Mouse (Mus musculus) heart, postnatal 36 days (tissue): ENCODE results near the gene Pan3. TPM values are rescaled to one million over a fixed set of nuclear protein-coding genes. Genes with fewer than 3 reads are reported as not detected.
A peak's percentile ranks its signal among the peaks of the same experiment; 100 is the strongest.

Experiments used
- DNase-seq, 2 experiments: peaks; one replicate each; pipeline ENCODE4 v3.0.0; 2021 to 2022
- intact Hi-C: fragments of 180-260 bp; cut with DNase I; formaldehyde crosslinking; loops from one replicate; pipeline ENCODE4 v1.15.1; 2025
- total RNA-seq, 2 experiments: library from RNA; stranded (reverse); gene quantifications; 2 replicates each; pipeline ENCODE4 v1.2.3; 2021

Gene Pan3
- 10 to 100 TPM; 26.8 to 36.1 TPM for total RNA-seq

DNA sequence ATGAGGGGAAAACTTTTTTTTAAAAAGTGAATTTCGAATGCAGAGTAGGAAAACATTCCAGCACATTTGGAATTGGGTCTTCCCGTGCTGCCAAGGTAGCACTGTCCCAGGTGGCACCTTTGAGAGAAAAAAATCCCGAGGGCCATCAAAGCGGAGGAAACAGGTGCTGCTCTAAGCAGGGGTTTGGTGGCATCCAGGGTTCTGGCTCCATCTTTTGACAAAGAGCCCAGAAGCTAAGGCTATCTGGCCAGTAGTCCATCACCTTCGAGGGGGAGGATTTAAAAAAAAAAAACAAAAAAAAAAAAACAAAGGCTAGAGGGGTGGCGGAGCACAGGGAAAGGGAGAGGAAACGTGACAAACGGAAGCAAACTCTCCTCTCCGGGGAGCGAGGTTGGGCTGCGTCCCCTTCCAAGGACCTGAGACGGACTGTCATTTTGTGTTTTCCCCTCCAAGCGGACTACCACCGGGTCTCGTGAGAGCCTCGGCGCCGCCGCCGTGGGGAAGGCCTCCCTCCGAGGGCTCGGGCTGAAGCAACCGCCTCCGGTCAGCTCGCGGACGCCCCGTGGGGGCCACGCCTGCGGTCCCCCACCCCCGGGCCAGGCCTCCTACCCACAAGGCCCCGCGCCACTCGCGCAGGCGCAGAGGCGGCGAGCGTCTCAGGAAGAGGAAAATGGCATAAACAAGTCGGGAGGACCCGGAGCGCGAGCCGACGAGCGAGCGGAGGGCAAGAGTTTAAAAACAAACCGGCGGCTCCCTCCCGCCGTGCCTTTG is at the start of gene Pan3:
TSS of gene Pan3 (plus strand) at position 627 of the 771 bp plus-strand sequence.
- peak; percentile 96 to 98 for DNase-seq
- intact Hi-C loops: loop anchor here (5.0 kb wide), 2 partner anchors 103 to 433 kb away; partner anchors contain the start of gene Pomp

DNA sequence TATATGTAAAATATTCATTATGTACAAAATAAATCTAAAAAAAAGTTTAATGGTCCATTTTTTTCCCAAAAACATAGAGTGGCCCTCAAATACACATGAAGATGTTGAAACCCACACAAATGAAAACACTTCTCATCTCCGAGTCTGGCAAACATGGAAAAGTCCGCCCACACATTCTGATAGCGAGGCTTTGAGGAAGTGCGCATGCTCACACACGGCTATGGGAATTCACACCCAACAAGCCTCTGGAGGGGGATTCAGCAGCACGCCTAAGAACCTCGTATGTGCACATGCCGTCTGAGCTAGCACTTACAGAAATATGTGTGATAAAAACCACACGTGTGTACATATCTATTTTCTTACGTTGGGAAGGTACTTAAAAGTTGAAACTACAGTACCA is 48.6 kb upstream of the Pan3 start:
- intact Hi-C loops: no loop called here
- no peak for DNase-seq

DNA sequence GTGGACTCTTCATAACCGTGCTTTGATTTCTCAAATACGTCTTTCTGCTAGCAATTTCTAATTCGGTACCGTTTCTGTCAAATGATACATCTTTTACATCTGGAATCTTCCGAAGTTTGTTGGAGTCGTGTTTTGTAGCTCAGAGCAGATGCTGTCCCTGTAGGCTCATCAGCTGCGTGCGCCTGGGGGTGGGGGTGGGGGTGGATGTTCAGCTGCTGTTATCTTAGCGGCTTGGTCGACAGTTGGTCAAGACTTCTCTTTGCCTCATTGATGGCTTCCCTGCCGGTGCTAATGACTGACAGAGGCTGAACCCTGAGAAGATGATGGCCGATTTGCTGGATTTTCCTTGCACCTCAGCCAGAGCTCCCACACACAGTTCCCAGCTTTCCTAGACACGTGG is 43.1 kb upstream of the Pan3 start:
- intact Hi-C loops: no loop called here
- no peak for DNase-seq

DNA sequence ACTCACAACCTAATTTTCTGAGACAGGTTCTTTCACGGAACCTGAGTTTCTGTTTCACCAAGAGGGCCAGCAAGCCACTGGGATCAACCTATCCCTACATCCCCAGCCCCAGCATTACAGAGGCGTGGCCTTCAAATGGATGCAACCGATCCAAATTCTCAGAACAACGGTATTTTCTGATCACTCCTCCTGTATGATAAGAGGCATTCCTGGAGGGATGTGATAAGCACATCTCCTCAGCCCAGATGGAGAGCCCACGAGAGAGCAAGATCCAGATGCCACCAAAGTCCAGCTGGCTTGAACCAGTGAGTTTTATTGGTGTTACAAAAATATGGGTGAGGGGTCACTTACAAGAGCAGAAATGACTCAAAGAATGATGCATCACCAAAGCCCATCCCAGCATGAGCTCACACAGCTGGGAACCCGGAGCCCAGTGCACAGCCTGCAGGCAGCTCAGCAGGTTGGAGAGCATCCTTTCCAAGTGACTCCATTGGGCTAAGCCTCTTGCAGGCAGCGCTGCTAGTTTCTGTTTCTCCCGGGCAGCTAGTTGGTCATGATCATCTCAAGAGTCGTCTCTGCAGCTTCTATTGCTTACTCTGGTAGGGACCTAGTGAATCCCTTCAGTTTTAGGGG is 41.5 kb upstream of the Pan3 start:
- DNase-seq: no peak
- intact Hi-C loops: no loop called here

DNA sequence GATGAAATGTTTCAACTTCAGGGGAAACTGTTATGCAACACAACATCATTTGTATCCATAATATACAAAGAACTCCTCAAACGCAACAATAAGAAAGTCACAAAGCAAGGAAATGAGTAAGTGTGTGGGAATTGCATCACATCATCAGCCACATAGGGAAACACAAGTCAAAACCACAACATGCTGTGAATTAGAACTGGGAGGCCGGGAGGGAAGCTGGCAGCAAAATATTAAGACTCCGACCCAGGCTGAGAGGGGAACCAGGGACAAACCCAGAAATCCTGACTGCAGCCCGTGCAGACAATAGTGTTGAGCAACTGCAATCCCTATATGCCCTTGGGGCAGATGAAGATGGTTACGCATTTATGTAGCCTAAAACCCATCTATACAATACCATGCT is 40.9 kb upstream of the Pan3 start:
- no peak for DNase-seq
- intact Hi-C loops: no loop called here

DNA sequence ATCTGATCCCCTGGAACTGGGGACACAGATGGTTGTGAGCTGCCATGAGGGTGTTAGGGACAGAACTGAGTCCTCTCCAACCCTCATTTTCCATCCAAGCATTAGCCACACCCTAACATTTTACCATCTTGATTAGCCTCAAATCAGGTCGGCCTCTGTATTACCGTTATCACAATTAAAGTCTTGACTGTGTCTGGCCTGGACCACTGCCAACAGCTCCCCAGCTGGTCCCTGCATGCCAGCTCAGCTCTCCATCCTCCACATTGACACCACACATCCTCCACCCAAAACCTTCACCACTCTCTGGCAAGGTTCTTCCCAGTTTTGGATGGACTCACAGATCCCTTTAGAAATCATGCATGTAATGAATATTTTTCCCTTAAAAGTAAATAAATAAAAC is 39.2 kb upstream of the Pan3 start:
- DNase-seq: no peak
- intact Hi-C loops: no loop called here

DNA sequence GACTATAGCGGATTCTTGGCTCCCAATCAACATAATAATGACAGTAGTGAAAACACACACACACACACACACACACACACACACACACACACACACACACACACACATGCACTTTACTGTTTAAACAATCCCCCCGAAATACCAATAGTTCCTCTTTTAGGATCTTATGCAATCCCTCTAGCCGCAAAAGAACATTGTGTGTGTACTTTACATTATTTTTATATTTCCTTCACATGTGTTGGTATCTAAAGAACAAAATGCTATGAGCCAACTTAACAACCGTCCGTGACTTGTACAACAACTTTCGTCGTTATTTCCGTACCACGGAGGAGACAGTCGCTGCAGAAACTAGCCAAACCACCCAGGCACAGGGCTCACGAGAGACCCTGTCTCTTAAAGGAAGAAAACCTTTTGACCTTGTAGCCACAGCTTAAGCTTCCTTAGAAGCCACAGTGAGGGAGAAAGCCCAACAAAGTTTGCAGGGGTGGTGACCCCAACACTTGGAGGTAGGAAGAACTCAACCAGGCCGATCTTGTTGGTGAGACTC is 37.2 kb upstream of the Pan3 start:
- intact Hi-C loops: no loop called here
- DNase-seq: no peak

DNA sequence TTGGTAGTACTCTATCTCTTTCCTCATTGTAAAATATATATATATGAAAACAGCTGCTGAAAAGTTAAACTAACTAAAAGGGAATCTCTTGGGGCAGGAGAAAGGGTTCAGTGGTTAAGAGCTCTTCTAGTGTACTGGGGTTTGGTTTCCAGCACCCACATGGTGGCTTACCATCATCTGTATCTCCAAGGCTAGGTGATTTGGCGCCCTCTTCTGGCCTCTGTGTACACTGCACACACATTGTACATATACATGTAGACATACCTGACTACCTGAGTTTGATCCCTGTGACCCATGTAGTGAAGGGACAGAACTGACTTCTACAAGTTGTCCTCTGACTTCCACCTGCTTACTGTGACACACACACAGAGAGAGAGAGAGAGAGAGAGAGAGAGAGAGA is 34.9 kb upstream of the Pan3 start:
- DNase-seq: no peak
- intact Hi-C loops: no loop called here

DNA sequence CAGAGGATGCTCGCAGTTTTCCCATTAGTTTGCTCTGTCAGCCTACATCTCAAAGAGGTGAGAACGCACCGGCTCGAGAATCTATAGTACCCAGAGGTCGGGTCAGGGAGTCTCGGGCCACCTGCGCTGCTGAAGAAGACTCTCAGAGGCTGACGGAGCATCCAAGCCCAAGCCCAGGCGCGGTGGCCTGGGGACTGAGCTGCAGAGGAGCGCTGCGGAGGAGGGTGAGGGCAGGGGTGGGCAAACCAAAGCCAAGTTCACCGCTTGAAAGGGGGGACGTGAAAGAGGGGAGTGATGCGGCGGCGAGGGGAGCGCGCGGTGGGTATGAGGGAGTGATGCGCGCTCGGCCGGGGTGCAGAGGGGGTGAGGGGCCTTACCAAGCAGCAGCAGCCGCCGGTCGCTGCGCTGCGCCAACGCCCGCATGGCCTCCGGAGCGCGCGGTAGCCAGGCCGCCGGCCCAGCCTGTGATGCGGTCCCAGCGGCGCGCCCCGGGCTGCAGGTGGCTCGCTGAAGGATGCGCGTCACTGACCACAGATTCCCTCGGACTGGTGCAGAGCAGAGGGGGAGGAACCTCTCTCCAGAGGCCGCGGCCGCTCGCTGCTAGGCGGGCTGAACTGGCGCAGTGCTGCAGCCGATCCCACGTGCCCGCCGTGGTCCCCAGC is 30.0 kb upstream of the Pan3 start, which contains the start of gene Flt3:
TSS of gene Flt3 (minus strand) at position 647 of the 662 bp plus-strand sequence.
- DNase-seq: peak in 1 of 2 experiments; percentile 13
- intact Hi-C loops: loop anchor here (5.0 kb wide), 2 partner anchors 447 to 547 kb away; no protein-coding TSS in a partner anchor

DNA sequence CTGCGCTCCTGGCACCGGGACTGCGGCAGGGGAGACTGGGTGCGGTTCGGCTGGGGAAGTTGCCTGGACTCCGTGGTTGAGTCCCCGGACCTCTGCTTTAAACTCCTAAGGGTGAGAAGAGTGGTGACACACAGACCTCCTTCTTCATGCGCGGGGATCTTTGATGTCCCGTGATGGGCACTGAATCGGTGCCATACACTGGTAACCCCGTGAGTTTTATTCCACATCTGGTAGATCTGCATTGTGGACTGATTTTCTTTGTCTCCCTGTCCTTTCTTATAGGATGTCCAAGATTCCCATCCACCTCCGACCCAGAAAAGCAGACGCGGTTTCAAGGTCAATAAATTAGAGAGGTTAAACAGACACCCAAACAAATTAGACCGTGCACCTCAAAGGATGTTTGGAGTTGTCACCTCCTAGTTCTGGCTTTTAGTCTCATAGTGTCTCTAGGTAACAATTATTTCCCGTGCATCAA is 29.4 kb upstream of the Pan3 start:
- intact Hi-C loops: loop anchor here (5.0 kb wide), 2 partner anchors 447 to 547 kb away; no protein-coding TSS in a partner anchor
- DNase-seq: no peak

DNA sequence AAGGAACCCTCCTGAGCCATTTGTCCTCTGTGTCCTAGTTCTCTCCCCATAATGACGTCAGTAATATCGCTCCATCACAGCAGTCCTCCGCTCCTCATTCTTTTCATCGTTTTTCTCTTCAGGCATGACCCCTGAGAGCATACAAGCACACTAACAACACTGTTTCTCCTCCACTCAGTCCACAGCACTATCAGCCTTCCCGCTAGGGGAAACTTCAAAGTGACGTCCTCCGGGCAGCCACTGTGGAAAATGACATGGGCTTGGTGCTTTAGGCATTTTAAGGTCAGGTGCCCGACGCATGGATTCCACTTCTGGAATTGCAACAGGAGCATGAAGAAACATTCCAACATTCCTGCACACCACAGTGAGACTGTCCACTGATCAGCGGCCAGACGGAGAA is 28.9 kb upstream of the Pan3 start:
- intact Hi-C loops: loop anchor here (5.0 kb wide), 2 partner anchors 446 to 546 kb away; no protein-coding TSS in a partner anchor
- no peak for DNase-seq

DNA sequence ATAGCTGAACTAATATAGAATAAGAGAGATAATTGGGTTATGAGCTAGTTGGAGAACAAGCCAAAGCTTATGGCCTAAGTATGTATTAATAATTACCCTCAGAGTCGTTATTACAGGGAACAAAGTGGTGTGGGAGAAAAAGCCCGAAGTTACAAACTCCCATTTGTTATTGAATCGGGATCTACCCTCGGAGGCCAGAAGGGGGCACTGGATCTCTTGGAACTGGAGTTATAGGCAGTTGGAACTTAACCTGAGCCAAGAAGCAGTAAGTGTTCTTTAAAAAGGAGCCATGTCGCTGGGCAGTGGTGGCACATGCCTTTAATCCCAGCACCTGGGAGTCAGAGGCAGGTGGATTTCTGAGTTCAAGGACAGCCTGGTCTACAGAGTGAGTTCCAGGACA is 27.5 kb upstream of the Pan3 start:
- DNase-seq: peak; percentile 38 to 49
- intact Hi-C loops: loop anchor here (5.0 kb wide), 2 partner anchors 445 to 545 kb away; no protein-coding TSS in a partner anchor

DNA sequence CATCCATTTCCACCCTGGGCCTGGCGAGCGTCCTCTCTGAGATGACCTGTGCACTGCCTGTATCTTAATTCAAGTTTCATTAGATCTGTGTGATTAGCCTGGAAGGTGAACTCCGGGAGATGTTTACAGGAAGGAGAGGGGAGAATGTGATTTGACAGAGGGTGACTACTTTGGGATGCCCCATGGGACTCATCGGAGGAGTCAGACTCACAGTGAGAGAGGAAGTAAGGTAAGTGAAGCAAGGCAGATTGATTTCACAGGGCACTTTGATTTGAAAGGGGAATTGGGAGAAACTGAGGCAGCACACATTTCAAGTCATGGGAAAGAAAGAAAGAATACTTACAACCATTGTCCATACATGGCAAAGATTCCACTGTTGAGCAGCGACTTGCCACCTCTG is 23.8 kb upstream of the Pan3 start:
- intact Hi-C loops: no loop called here
- no peak for DNase-seq

DNA sequence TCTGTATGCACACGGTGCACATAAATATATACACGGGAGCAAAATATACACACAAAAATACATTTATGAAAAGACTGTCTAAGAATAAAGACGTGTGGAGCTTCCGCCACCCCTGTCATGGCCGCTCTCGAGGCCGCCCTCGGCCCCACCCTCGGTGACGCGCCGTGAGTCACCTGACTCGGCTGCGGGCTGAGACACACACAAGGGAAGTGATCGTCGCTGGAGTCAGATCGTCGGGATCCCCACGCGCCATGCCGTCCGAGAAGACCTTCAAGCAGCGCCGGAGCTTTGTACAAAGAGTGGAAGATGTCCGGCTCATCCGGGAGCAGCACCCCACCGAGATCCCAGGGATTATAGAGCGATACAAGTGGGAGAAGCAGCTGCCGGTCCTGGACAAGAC is 21.2 kb upstream of the Pan3 start:
- intact Hi-C loops: no loop called here
- DNase-seq: peak in 1 of 2 experiments; percentile 20

DNA sequence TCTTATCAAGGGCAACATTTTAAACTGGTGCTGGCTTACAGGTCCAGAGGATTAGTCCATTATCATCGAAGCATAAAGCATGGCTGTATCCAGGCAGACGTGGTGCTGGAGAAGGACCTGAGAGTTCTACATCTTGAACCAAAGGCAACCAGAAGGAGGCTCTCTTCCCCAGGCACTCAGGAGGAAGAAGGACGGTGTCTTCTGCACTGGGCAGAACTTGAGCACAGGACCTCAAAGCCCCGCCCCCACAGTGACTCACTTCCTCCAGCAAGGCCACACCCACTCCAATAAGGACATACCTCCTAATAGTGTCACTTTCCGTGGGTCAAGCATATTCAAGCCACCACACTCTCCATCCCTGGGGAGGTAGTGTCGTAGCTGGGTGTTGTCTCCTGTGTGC is 19.4 kb upstream of the Pan3 start:
- intact Hi-C loops: no loop called here
- DNase-seq: no peak

DNA sequence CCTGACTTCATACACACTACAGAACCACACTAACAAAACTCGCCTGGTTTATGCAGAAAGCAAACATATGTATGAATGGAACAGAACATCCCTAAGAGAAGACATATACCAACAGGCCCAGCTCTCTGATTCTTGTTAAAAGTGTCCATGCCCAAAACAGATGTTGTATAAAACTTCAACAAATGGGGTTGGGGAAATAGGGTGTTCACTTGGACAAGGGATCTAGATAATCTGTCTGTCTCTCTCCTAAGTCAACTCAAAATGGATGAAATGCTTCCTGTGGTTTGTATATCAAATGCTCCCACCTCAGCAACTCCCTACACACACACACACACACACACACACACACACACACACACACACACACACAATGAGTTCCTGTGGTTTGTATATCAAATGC is 12.0 kb upstream of the Pan3 start:
- no peak for DNase-seq
- intact Hi-C loops: loop anchor here (5.0 kb wide), 2 partner anchors 429 to 824 kb away; no protein-coding TSS in a partner anchor

DNA sequence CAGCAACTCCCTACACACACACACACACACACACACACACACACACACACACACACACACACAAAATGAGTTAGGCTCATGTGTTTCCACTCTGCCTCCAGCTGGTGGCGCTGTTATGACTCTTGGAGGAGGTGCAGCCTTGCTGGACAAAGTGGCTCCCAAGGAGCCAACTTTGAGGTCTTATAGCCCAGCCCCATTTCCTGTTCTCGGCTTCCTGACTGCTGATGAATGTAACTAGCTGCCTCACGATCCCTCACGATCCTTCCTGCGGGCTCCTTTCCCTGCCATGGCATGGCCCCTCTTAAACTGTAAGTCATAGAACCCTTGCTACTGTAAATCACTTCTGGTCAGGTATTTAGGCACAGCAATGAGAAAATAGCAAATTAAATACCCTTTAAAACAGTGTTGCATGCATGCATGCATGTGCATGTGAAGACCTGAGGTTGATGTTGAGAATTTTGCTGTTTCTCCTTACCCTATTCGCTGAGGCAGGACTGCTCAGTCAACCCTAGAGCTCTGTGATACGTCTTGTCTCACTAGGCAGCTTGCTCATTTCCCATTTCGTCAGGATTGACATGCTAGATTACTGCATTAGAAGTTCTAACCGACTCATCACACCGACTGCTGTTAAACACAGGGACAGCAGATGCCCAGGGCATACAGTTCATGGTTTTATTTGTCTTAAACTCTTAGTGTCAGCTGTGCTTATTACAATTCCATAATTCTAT is 11.4 kb upstream of the Pan3 start:
- intact Hi-C loops: loop anchor here (5.0 kb wide), 2 partner anchors 429 to 824 kb away; no protein-coding TSS in a partner anchor

DNA sequence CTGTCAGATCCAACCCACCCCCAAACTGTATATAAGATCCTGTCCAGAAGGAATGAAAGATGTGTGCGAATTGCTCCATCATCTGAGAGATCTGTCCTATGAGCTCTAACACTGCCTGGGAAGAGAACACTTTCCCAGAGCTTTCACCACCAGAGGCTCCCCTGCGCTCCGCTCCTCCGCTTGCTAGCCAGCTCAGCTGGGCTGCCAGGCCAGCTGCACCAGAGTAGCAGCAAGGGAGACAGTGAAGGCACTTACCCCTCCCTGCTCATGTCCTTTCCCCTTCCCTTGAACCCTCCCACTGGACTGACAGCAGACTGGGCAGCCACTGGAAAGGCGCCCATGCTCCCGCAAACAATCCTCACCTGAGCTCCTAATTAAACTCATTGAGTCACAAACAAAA is 6.3 kb upstream of the Pan3 start:
- no peak for DNase-seq
- intact Hi-C loops: no loop called here

More for the DNA sequence above, 11.4 kb upstream of the Pan3 start:
- DNase-seq: peak; percentile 59 to 63

DNA sequence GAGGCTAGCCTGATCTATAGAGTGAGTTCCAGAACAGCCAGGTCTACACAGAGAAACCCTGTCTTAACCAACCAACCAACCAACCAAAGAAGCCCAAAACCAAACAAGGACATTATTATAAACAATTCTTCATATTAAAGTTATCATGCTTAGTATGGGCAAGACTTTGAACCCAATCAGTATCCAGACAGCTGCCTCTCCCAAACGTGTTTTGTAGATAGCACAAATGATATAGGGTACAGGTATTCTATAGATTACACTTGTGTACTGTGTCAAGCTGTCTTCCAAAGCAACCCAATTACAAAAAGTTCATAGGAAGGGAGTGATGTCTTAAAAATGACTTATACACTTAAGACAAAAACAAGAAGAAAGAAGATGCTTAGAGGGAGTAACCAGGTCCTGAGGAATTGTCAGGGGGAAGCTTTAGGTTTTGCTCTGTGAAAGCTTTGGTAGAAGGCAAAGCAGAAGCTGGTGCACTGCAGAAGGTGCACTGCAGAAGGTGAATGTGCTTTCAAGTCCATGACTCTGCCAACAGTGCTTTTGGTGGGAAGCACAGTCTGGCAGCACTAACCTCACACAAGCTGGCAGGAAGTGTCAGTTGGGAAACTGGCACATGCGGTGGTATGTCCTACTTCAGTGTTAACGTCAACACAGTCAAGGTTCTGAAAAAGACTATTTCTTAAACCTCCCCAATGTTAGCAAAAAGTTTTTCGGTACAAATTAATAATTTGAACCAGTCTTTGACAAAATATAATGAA is 3.7 kb upstream of the Pan3 start:
- no peak for DNase-seq
- intact Hi-C loops: loop anchor here (5.0 kb wide), 1 partner anchor 106 kb away; no protein-coding TSS in a partner anchor
